Mouse (Mus musculus) CH12.LX (cell line): Measurements from ENCODE around the gene Nfix. TPM values are rescaled to one million over a fixed set of nuclear protein-coding genes. Genes with fewer than 3 reads are reported as not detected.

Source experiments
- DNase-seq: peaks from one replicate; pipeline ENCODE4 v3.0.0-alpha.2; 2013; ENCODE audit errors: extremely low read depth
- H3K27ac ChIP-seq: 2 replicates; pipeline ENCODE4 v1.5.1; 2012; ENCODE audit warnings: low read depth, mild to moderate bottlenecking, control low read depth, moderate library complexity; ENCODE audit not compliant: insufficient read depth
- H3K27me3 ChIP-seq: replicated peaks from 2 replicates; pipeline ENCODE3; 2012; ENCODE audit warnings: inconsistent platforms
- H3K36me3 ChIP-seq, 2 experiments: replicated peaks in 1 of 2; 2 replicates each; pipeline versions ENCODE3 to v1.6.1; 2012; ENCODE audit warnings: inconsistent platforms in 1 of 2, low read length in 1 of 2, mild to moderate bottlenecking in 1 of 2, mixed read lengths in 1 of 2, moderate library complexity in 1 of 2; ENCODE audit not compliant: control insufficient read depth in 1 of 2, insufficient read depth in 1 of 2
- H3K4me1 ChIP-seq, 2 experiments: 2 replicates each; pipeline ENCODE4 v1.6.1; 2012; ENCODE audit warnings: inconsistent platforms in 1 of 2, moderate library complexity in 1 of 2; ENCODE audit not compliant: insufficient read depth in 2 of 2, control insufficient read depth in 1 of 2
- H3K4me2 ChIP-seq: 2 replicates; pipeline ENCODE4 v1.6.1; 2012; ENCODE audit warnings: low read depth, mild to moderate bottlenecking, control low read depth; ENCODE audit not compliant: poor library complexity, insufficient read depth, severe bottlenecking
- H3K4me3 ChIP-seq, 3 experiments: fragments of 150-350 bp in 1 of 3; sonication (generic) in 1 of 3; replicated peaks in 1 of 3; 2 replicates each; pipeline versions ENCODE3 to v1.5.1; 2011 to 2012; ENCODE audit warnings: low read depth in 2 of 3, low read length in 2 of 3, mild to moderate bottlenecking in 2 of 3, moderate library complexity in 2 of 3, control low read depth in 1 of 3, improper control_type of control experiment in 1 of 3, inconsistent platforms in 1 of 3, mixed read lengths in 1 of 3; ENCODE audit not compliant: poor library complexity in 1 of 3
- H3K79me2 ChIP-seq: replicated peaks from 2 replicates; pipeline ENCODE4 v1.6.1; 2012; ENCODE audit warnings: mild to moderate bottlenecking, moderate library complexity; ENCODE audit not compliant: control insufficient read depth, poor library complexity, insufficient read depth, severe bottlenecking; ENCODE audit errors: extremely low read depth
- H3K9ac ChIP-seq: 2 replicates; pipeline ENCODE4 v1.6.1; 2012; ENCODE audit warnings: low read depth, mild to moderate bottlenecking, control low read depth, moderate library complexity; ENCODE audit not compliant: insufficient read depth
- H3K9me3 ChIP-seq: replicated peaks from 2 replicates; pipeline ENCODE3; 2012; ENCODE audit warnings: low read length, inconsistent platforms, mixed read lengths
- CTCF ChIP-seq, 2 experiments: IDR thresholded peaks in 1 of 2; conservative IDR thresholded peaks in 1 of 2; 2 replicates each; pipeline ENCODE4 v1.5.1; 2011 to 2012; ENCODE audit warnings: low read depth in 2 of 2, low read length in 2 of 2, improper control_type of control experiment in 1 of 2, inconsistent platforms in 1 of 2, mild to moderate bottlenecking in 1 of 2, moderate library complexity in 1 of 2
- E2F4 ChIP-seq: IDR thresholded peaks from 2 replicates; pipeline ENCODE4 v1.6.1; 2011; ENCODE audit warnings: low read depth, low read length, improper control_type of control experiment; ENCODE audit not compliant: insufficient replicate concordance
- ELF1 ChIP-seq: IDR thresholded peaks from 2 replicates; pipeline ENCODE4 v1.6.1; 2014; ENCODE audit warnings: low read depth, mild to moderate bottlenecking, inconsistent platforms, low read length, improper control_type of control experiment
- HCFC1 ChIP-seq: IDR thresholded peaks from 2 replicates; pipeline ENCODE4 v1.6.1; 2012; ENCODE audit warnings: low read depth, mild to moderate bottlenecking, inconsistent platforms, low read length, improper control_type of control experiment
- JUN ChIP-seq: IDR thresholded peaks from 2 replicates; pipeline ENCODE4 v1.6.1; 2011; ENCODE audit warnings: low read depth, mild to moderate bottlenecking, low read length, improper control_type of control experiment, moderate library complexity; ENCODE audit not compliant: insufficient read depth
- JUND ChIP-seq: conservative IDR thresholded peaks from 2 replicates; pipeline ENCODE4 v1.6.1; 2011; ENCODE audit warnings: low read depth, low read length, improper control_type of control experiment
- POLR2A ChIP-seq: IDR thresholded peaks from 2 replicates; pipeline ENCODE4 v1.6.1; 2011; ENCODE audit warnings: low read depth, mild to moderate bottlenecking, improper control_type of control experiment, low read length
- RCOR1 ChIP-seq: conservative IDR thresholded peaks from 2 replicates; pipeline ENCODE4 v1.6.1; 2012; ENCODE audit warnings: low read depth, mild to moderate bottlenecking, inconsistent platforms, low read length, improper control_type of control experiment
- SMC3 ChIP-seq: IDR thresholded peaks from 2 replicates; pipeline ENCODE4 v1.6.1; 2011; ENCODE audit warnings: low read depth, low read length, improper control_type of control experiment
- USF2 ChIP-seq: conservative IDR thresholded peaks from 2 replicates; pipeline ENCODE4 v1.6.1; 2011; ENCODE audit warnings: low read depth, low read length, improper control_type of control experiment
- ZC3H11A ChIP-seq: IDR thresholded peaks from 2 replicates; pipeline ENCODE4 v1.6.1; 2012; ENCODE audit warnings: low read depth, mild to moderate bottlenecking, inconsistent platforms, low read length, improper control_type of control experiment
- ZNF384 ChIP-seq: IDR thresholded peaks from 2 replicates; pipeline ENCODE4 v1.6.1; 2012; ENCODE audit warnings: low read depth, low read length, improper control_type of control experiment, inconsistent platforms
- dilution Hi-C: fragments of 300-500 bp; cut with MboI; formaldehyde crosslinking; loops from 2 replicates; pipeline ENCODE4 v1.14.3; 2020; ENCODE audit warnings: low sequenced_read_pairs; ENCODE audit not compliant: extremely low pct_unique_long_range_greater_than_20kb, extremely low pct_ligation_motif_present
- in situ Hi-C: fragments of 300-500 bp; cut with MboI; formaldehyde crosslinking; loops from 3 replicates; pipeline ENCODE4 v1.14.3; 2019; ENCODE audit warnings: low sequenced_read_pairs, low pct_ligation_motif_present, low pct_unique_long_range_greater_than_20kb, mixed read lengths
- polyA plus RNA-seq: library from polyadenylated mRNA; unstranded; fragments of >175 nt; gene quantifications from 2 replicates; pipeline ENCODE4 v1.2.1, GENCODE M21; 2012; ENCODE audit warnings: low read depth; ENCODE audit not compliant: insufficient read length
- total RNA-seq, 2 experiments: library from RNA; depleted of rRNA; stranded (reverse); fragments of 300-350 nt in 1 of 2; fragments of >200 nt in 1 of 2; gene quantifications; 2 replicates each; pipeline ENCODE4 v1.2.3; 2012 to 2014

Nfix gene
- total and polyA plus RNA-seq, 3 experiments, result 0.09 to 10.5 (median 1.1) TPM

GRCm38 (mm10) chr8:84715893-84716468 lies 84.2 kb downstream of the Nfix start:
- H3K4me1 ChIP-seq, result peaks cover 3 to 24% of the 10 kb centered on the region in 2 experiments; a peak in 3 of 4 replicates
- peaks cover 67% of the 10 kb centered on the region for H3K27me3 ChIP-seq
- no peak overlapping the region for H3K27ac ChIP-seq
- TF ChIP-seq E2F4 (no peak), HCFC1 (no peak), RCOR1 (no peak), ZC3H11A (no peak), CTCF (conservative IDR thresholded peaks at IDR 0.05 in 1 of 2, IDR thresholded peaks at IDR 0.05 in 1 of 2; ENCODE audit: low read depth in 2 of 2, low read length in 2 of 2) (no peak), POLR2A (no peak), JUN (no peak)
- no peak overlapping the region for H3K4me2 ChIP-seq
- DNase-seq, result no peak
- no peaks in the 10 kb centered on the region for H3K79me2 ChIP-seq
- dilution Hi-C loops, result no loop called here
- H3K36me3 ChIP-seq, result no peaks in the 10 kb centered on the region
- no peak overlapping the region for H3K9ac ChIP-seq
- H3K9me3 ChIP-seq, result no peaks in the 10 kb centered on the region
- H3K4me3 ChIP-seq, result no peak overlapping the region
- in situ Hi-C loops, result loop anchor here (10.0 kb wide), 1 partner anchor 99 kb away; no protein-coding TSS in a partner anchor

GRCm38 (mm10) chr8:84714161-84714560 lies 86.0 kb downstream of the Nfix start:
- no peak overlapping the region for H3K9ac ChIP-seq
- no peak overlapping the region for H3K27ac ChIP-seq
- dilution Hi-C loops, result no loop called here
- H3K36me3 ChIP-seq, result no peaks in the 10 kb centered on the region
- no peaks in the 10 kb centered on the region for H3K9me3 ChIP-seq
- in situ Hi-C loops, result loop anchor here (10.0 kb wide), 1 partner anchor 101 kb away; no protein-coding TSS in a partner anchor
- H3K4me2 ChIP-seq, result no peak overlapping the region
- no peaks in the 10 kb centered on the region for H3K79me2 ChIP-seq
- peaks cover 3 to 26% of the 10 kb centered on the region in 2 experiments; a peak in 3 of 4 replicates for H3K4me1 ChIP-seq
- no peak overlapping the region for H3K4me3 ChIP-seq
- no peak for TF ChIP-seq ELF1
- no peak for TF ChIP-seq SMC3
- no peak for TF ChIP-seq JUND
- TF ChIP-seq USF2, result no peak
- TF ChIP-seq, all 38 proteins: peak for 0
- H3K27me3 ChIP-seq, result peaks cover 55% of the 10 kb centered on the region
- no peak for DNase-seq

- Histone ChIP-seq H3K4me3 (no peak overlapping the region), H3K9me3 (no peaks in the 10 kb centered on the region), H3K4me2 (no peak overlapping the region), H3K4me1 (peaks cover 5 to 32% of the 10 kb centered on the region in 2 experiments; a peak in 3 of 4 replicates), H3K27ac (no peak overlapping the region), H3K9ac (no peak overlapping the region), H3K27me3 (peaks cover 48% of the 10 kb centered on the region), H3K36me3 (no peaks in the 10 kb centered on the region), H3K79me2 (no peaks in the 10 kb centered on the region)
- in situ Hi-C loops (loop anchor here (10.0 kb wide), 1 partner anchor 101 kb away; no protein-coding TSS in a partner anchor), dilution Hi-C loops (no loop called here)
- no peak for DNase-seq
- no peak for TF ChIP-seq ZNF384
Observed at GRCm38 (mm10) chr8:84713381-84713780, 86.8 kb downstream of the Nfix start.
